Mouse (Mus musculus) heart, postnatal 14 days (tissue): ENCODE measurements at regions not wholly inside any gene's neighbourhood (a gene's known extent, or its start where the extent isn't known, plus 50 kb on each side); places are given as distances from the start of the nearest gene placed in this dataset.
"Not testable (repeated sequence)": the region's sequence is repeated elsewhere in the genome, so short reads cannot be mapped to it uniquely, and the experiment has no call there.

Source experiments
- DNase-seq, 2 experiments: peaks; one replicate each; pipeline ENCODE4 v3.0.0; 2021 to 2022
- intact Hi-C: fragments of 180-260 bp; cut with DNase I; formaldehyde crosslinking; loops from one replicate; pipeline ENCODE4 v1.15.1; 2025

DNA sequence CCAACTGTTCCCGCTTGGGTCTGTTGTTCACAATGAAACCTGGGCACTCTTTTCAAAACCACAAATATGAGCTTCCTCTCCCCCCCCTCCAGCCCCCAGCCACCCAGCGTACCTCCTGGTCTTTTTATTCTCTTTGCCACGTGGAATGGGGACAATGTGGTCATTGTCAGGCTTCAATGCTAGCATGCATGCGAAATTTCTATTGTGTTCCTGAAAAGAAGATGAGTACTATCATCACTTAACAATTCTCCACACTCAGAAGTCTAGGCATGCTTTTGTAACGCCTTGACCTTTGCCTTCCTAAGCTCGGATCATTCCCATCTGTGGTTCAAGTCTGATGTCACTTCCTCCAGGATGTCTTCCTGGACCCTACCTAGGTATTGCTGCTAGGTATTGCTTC is 202.2 kb downstream of the Trim29 start:
- DNase-seq: no peak
- intact Hi-C loops: no loop called here

GRCm38 (mm10) chr9:43514731-43515458 is 204.2 kb downstream of the Trim29 start:
- intact Hi-C loops: no loop called here
- DNase-seq: peak in 1 of 2 experiments; percentile 15

- intact Hi-C loops: no loop called here
- DNase-seq: no peak
Observed at GRCm38 (mm10) chr9:43520931-43521330, 210.3 kb downstream of the Trim29 start.

DNA sequence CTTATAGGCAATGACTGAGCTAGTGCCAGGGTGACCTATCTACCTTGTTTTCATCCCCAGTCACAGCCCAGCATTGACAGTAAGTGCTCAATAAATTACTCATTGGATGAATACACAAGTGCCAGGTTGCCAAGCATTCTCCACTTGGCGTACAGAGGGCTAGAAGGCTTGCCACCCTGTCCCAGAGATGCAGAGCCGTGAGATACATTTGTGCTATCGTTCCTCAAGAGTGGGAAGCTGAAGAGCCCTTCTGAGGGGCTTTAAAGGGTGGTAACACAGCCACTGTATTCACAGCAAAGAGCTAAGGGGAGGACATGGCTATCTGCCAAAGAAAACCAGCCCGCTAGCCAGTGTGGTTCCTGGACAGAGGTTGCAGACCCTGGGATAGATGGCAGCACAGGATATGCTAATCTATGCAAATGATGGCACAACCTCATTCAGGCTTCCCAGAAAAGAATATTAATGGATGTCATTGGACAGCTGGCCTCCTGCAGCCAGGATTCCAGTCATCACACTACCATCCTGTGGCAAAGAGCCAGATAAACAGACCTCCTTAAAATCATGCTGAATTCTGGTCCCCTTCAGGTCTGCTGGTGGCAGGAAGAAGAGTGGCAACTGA is 214.4 kb downstream of the Trim29 start:
- intact Hi-C loops: no loop called here

GRCm38 (mm10) chr9:43532187-43532586 is 211.6 kb upstream of the Nectin1 start:
- DNase-seq: no peak
- intact Hi-C loops: no loop called here

More for the DNA sequence above, 214.4 kb downstream of the Trim29 start:
- no peak for DNase-seq

GRCm38 (mm10) chr9:43535967-43536366 is 207.8 kb upstream of the Nectin1 start:
- intact Hi-C loops: no loop called here
- no peak for DNase-seq

DNA sequence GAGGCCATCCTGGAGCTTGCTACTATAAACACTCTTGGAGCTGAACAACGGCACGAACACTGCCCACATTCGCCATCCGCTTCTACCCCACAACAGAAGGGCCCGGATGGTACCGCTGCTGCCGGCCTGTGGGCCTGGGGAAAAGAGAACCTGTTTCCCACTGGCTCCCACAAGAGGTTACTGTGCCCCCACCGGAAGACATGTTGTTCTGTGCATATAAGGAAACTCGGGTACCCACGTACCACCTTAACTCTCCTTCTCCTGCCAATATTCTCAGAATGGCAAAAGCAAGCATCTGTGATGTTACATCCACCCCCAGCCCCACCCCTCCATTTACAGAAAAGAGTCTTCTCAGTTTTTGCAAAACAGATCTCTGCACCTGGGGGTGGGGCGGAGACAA is 206.7 kb upstream of the Nectin1 start:
- intact Hi-C loops: no loop called here
- no peak for DNase-seq

GRCm38 (mm10) chr9:43540131-43540530 is 203.7 kb upstream of the Nectin1 start:
- intact Hi-C loops: no loop called here
- DNase-seq: no peak

GRCm38 (mm10) chr9:43541234-43541633 is 202.6 kb upstream of the Nectin1 start:
- intact Hi-C loops: no loop called here
- DNase-seq: peak; percentile 47 to 68

DNA sequence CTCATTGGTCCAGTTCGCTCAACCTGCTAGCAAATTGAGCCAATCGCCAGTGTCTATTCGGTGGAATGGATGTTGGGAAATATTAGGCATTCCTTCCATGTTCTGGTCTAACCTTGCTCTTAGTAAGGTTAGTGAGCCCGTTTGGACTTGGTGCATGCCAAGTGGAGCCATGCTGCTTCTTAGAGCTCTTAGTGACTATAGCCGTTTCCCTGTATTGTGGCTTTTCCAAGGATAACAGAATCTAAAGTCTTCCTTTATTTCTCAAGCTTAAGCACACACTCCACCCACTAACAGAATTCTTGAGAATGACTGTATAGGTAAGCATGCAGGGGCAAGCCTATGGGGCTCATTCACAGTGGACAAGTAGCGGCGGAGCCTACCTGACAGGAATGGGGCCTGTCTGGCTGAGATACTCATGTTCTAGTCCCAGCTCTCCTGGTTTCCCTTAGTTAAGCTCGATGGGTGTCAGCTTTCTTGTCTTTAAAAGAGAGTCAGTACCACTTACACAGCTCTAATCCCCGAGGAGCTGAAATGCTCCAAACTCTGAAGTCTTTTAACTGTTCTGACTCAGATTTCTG is 201.6 kb upstream of the Nectin1 start:
- intact Hi-C loops: no loop called here

DNA sequence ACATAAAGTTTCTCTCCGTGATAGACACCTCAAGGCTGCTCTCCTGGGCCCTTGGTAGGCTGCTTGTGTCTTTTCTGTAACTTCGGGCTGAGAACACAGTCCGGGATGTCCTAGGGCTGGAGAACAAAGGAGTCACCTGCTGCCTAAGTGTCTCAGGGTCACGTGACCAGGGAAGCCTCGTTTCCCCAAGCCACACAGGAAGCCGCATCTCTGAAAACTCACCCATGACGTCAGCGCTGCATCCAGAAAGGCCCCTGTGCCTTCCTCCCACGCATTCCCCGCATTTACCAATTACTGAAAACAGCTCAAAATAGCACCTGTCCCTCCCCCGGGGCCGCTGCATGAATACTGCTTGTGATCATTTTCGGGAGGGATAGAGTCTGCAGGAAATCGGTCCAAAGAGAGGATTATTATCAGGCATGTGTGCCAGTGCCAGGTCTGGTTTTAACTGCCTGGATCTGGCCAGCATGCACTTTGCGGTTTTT is 198.7 kb upstream of the Nectin1 start:
- intact Hi-C loops: no loop called here
- DNase-seq: peak; percentile 29 to 35

More for the DNA sequence above, 201.6 kb upstream of the Nectin1 start:
- no peak for DNase-seq

DNA sequence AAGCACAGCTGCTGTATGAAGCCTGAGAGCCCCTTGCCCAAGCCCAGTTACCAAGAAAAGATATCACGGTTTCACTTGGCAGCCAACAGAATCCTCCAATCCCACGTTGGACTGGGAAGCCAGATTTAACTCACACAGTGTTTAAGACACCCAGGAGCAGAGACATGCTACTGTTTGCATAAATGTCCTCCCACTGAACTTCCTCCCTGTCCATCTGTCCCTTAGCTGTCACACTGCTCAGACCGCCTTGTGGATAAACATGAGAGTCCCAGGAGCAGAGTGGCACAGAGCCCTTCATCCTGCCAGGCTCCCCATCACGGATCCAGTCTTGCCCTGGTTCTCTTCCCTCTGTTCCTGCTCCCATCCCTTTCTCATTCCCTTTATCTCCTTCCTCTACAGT is 194.9 kb upstream of the Nectin1 start:
- DNase-seq: no peak
- intact Hi-C loops: no loop called here

DNA sequence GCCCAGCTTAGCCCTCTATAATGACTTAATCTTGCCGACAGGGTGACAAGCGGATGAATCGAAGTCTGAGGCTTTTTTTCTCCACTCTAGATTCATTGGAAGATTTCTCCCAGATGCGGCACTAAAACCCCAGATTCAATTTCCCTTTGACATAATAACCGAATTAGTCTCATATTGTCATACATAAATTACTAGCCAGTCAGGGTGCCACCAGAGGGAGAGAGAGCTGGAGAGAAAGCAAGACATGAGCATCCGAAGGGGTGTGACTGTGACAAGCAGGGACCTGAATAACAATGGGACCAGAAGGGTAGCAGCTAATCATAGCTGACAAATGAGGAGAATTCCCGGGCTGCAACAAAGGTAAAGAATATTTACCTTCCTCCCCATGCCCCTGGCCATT is 194.5 kb upstream of the Nectin1 start:
- intact Hi-C loops: no loop called here
- DNase-seq: no peak

DNA sequence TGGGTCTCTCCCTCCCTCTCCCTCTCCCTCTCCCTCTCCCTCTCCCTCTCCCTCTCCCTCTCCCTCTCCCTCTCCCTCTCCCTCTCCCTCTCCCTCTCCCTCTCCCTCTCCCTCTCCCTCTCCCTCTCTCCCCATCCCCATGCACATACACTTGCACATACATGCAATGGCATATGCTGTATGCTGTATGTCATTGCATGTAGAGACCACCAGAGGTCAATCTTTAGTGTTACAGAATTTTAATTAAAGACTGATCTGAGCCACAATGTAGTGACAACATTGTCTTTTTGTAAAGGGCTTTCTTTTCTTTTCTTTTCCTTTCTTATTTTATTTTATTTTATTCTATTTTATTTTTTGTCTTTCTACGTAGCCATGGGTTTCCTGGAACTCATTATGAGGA is 191.0 kb upstream of the Nectin1 start:
- DNase-seq, intact Hi-C loops: not testable (repeated sequence)

DNA sequence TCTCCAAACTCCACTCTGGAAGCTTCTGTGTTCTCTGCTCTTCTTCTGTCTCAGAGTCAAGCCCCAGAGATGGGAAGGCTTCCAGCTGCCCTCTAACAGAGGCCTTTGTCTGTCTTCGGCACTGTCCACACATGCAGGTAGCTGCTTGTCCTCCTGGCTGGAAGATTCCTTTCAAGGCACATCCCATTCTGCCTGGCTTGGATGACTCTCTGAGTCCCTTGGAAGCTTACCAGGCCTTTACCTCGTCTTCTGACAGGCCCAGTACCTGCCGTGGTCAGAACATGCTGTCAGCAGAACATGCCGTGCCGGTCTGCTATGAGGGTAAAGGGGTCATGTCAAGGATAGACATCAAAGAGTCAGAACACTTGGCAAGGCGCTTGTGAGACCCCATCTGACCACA is 181.8 kb upstream of the Nectin1 start:
- intact Hi-C loops: no loop called here
- DNase-seq: no peak

DNA sequence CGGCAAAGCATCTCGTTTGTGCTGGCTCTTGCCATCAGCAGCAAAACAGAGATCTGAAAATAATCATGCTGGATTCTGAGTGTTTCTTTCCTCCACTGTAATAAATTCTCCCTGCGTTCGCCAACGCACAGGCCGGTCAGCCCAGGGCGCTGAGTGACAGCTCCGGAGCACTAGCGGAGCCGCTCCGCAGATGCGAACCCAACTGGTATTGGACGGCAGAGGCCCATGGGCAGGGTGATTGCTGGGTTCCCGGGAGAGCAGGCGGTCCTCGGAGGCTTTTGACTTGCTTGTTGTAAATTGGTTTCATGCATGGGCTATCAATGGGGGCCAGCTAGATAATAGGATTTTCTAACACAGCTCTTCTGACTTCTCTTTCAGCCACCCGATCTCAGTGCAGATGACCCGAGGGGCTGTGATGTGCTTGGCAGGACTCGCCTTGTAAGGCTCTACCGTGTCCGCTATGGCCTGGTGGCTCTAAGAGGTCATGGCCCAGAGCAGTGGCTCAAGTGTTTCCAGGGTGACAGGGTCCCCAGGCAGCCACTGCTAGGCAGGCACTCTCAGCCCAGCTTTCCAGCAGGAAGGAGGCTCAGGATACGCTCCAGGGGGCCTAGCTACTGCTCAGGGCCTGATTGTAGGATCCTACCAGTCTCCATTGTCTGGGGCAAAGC is 179.4 kb upstream of the Nectin1 start:
- no peak for DNase-seq
- intact Hi-C loops: no loop called here

- intact Hi-C loops: no loop called here
Observed at GRCm38 (mm10) chr9:43568851-43569250, 174.9 kb upstream of the Nectin1 start.

GRCm38 (mm10) chr9:43571086-43571485 is 172.7 kb upstream of the Nectin1 start:
- DNase-seq: peak in 1 of 2 experiments; percentile 19
- intact Hi-C loops: no loop called here

More at GRCm38 (mm10) chr9:43568851-43569250, 174.9 kb upstream of the Nectin1 start:
- DNase-seq: no peak

DNA sequence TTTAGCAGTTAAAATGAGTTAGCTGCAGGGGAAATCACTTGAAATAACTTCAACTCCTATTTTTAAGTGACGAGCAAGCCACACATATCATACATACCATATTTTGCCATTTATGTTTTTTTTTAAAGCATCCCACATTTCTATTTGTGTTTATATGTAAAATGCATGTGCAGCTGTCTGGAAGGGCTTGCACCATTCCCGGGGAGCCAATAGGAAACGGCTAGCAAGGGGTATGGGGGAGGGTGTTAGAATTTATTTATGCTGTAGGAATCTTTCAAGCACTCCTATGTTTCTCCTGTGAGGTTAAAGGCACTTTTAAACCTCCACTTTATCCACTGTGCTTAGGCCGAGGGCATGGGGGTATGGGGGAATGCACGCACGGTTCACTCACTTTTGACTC is 168.1 kb upstream of the Nectin1 start:
- intact Hi-C loops: no loop called here
- DNase-seq: no peak

- no peak for DNase-seq
- intact Hi-C loops: no loop called here
Observed at GRCm38 (mm10) chr9:43580653-43581052, 163.1 kb upstream of the Nectin1 start.

DNA sequence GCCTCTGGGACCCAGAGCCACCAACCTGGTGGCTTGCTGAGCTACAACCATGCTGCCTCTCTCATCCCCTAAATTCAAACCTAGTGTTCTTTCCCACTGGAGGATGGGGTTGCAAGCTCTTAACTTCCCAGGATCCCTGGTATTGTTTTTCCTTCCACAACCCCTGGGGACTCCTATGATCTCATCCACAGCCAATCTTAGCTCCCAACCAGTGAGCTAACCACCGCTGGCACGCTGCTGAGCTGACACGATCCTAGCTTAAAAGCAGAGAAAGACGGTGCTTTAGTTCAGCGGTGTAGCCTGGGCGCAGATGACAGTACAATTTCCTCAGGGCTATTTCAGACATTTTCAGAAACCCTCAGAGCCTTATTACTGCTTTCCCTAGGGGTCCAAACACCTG is 158.2 kb upstream of the Nectin1 start:
- DNase-seq: peak; percentile 33 to 55
- intact Hi-C loops: no loop called here
